In the genomic region with DNA sequence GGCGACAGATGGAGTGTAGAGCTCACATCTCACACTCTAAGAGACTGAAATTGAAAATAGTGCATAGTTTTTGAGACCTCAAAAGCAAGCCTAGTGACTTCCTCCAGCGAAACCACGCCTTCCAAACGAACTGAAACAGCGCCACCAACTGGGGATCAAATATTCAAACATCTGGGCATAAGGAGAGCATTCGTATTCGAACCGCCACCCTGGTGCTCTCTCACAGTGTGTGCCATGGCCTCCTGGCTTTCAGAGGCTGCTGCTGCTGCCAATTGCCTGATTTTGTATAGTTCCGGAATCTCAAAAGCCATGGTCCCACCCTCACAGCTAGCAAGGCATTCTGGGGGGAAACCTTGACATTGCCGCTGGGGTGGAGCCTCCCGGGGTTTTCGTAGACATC, we compare ENCODE assay signal across 18 mouse cellular contexts. TPM values are rescaled to one million over a fixed set of nuclear protein-coding genes. Genes with fewer than 3 reads are reported as not detected.
DNase-seq lines count a peak whose midpoint lies in the region; ATAC-seq and TF ChIP-seq lines count a peak whose summit lies in the region.
"Had no signal": no experiment of that assay in that cellular context is flagged by ENCODE, and none has a peak within 500 bp of the region (broad histone marks: within the 10 kb centered on the region; RNA-seq: fewer than 3 reads in every experiment).

No protein-coding gene starts in this region.

- TF ChIP-seq POLR2A in CH12.LX (IDR thresholded peaks at IDR 0.05; ENCODE audit: low read depth, low read length), result no peak

- TF ChIP-seq EP300 in CH12.LX (IDR thresholded peaks at IDR 0.05; ENCODE audit: low read length), result no peak

- no peaks in the 10 kb centered on the region for H3K9me3 ChIP-seq in intestine, embryonic 14.5 days (ENCODE audit: control insufficient read depth, low read length)
- peaks cover 3% of the 10 kb centered on the region; the same call in 1 of the 2 replicates for H3K9me3 ChIP-seq in intestine, embryonic 16.5 days (ENCODE audit: control insufficient read depth, low read length)
- H3K9me3 ChIP-seq in CH12.LX (replicated peaks; ENCODE audit: low read length), result no peaks in the 10 kb centered on the region
- H3K9me3 ChIP-seq: hindbrain, embryonic 15.5 days had no signal

- in situ Hi-C loops in CH12.LX (cut with MboI; ENCODE audit: low pct_ligation_motif_present, low pct_unique_long_range_greater_than_20kb, low sequenced_read_pairs), result no loop called here

- peak in 1 of 2 experiments; percentile 67; a peak in 2 of 4 replicates for TF ChIP-seq CTCF in CH12.LX (conservative IDR thresholded peaks at IDR 0.05 in 1 of 2, IDR thresholded peaks at IDR 0.05 in 1 of 2; ENCODE audit: low read depth in 2 of 2, low read length in 2 of 2)

- 82% methylated on average over 12 of the region's 12 CpGs for WGBS in intestine, embryonic 14.5 days
- 78% methylated on average over 12 of the region's 12 CpGs for WGBS in intestine, embryonic 16.5 days

- no peak for ATAC-seq in intestine, embryonic 14.5 days (replicated peaks; ENCODE audit: low FRiP score, low TSS enrichment, low read depth)
- no peak for ATAC-seq in intestine, embryonic 16.5 days

- peak; percentile 20 for DNase-seq in intestine, embryonic 14.5 days (ENCODE audit: low spot score)
- DNase-seq in 3T3-L1 (ENCODE audit: low read depth, low spot score) (peak; percentile 7), CH12.LX (ENCODE audit: extremely low read depth) (peak; percentile 48)
- DNase-seq in c-Kit-positive CD71-positive TER-119-positive erythroid progenitor cells, embryonic 14.5 days (ENCODE audit: low spot score), result peak; percentile 9
- DNase-seq in thymus, postnatal 0 days (ENCODE audit: low spot score), result no peak
- no peak for DNase-seq in right cerebral cortex, postnatal 14 days
- DNase-seq: adrenal gland, adult 2 months; cerebellum, adult 11-12 months; embryo, embryonic 11 days; lung, embryonic 14.5 days; midbrain, embryonic 14.5 days; right cerebral cortex, postnatal 25 days had no signal

- no peaks in the 10 kb centered on the region for H3K4me1 ChIP-seq in intestine, embryonic 14.5 days (replicated peaks; ENCODE audit: control insufficient read depth, insufficient read depth, low read length)
- no peaks in the 10 kb centered on the region for H3K4me1 ChIP-seq in intestine, embryonic 16.5 days (ENCODE audit: control insufficient read depth, insufficient read depth, low read length)
- H3K4me1 ChIP-seq in CH12.LX (ENCODE audit: control insufficient read depth in 1 of 2, insufficient read depth in 2 of 2), result no peaks in the 10 kb centered on the region
- H3K4me1 ChIP-seq: hindbrain, embryonic 15.5 days; neural tube, embryonic 12.5 days had no signal

- H3K4me3 ChIP-seq in intestine, embryonic 14.5 days (ENCODE audit: low read depth, low read length), result no peak overlapping the region
- no peak overlapping the region for H3K4me3 ChIP-seq in intestine, embryonic 16.5 days (ENCODE audit: low read length)
- no peak overlapping the region for H3K4me3 ChIP-seq in CH12.LX (replicated peaks in 1 of 3; ENCODE audit: low read depth in 2 of 3, low read length in 2 of 3, poor library complexity in 1 of 3)
- H3K4me3 ChIP-seq: hindbrain, embryonic 15.5 days; neural tube, embryonic 12.5 days had no signal

- H3K9ac ChIP-seq in intestine, embryonic 14.5 days (ENCODE audit: low read length), result no peak overlapping the region
- H3K9ac ChIP-seq in intestine, embryonic 16.5 days (ENCODE audit: low read depth, low read length), result no peak overlapping the region
- H3K9ac ChIP-seq in CH12.LX (ENCODE audit: insufficient read depth, low read depth), result no peak overlapping the region
- H3K9ac ChIP-seq: hindbrain, embryonic 15.5 days; lung, embryonic 14.5 days; neural tube, embryonic 12.5 days had no signal

- dilution Hi-C loops in CH12.LX (cut with MboI; ENCODE audit: extremely low pct_ligation_motif_present, extremely low pct_unique_long_range_greater_than_20kb, low sequenced_read_pairs), result no loop called here

- H3K27ac ChIP-seq in intestine, embryonic 14.5 days (ENCODE audit: low read depth), result no peak overlapping the region
- no peak overlapping the region for H3K27ac ChIP-seq in intestine, embryonic 16.5 days (ENCODE audit: low read length)
- no peak overlapping the region for H3K27ac ChIP-seq in CH12.LX (ENCODE audit: insufficient read depth, low read depth)
- H3K27ac ChIP-seq: hindbrain, embryonic 15.5 days; neural tube, embryonic 12.5 days had no signal

- peak; percentile 49 for TF ChIP-seq RAD21 in CH12.LX (IDR thresholded peaks at IDR 0.05; ENCODE audit: low read depth, low read length)

- no peak overlapping the region for H3K4me2 ChIP-seq in intestine, embryonic 14.5 days (ENCODE audit: low read length)
- H3K4me2 ChIP-seq in intestine, embryonic 16.5 days (ENCODE audit: low read depth, low read length), result no peak overlapping the region
- no peak overlapping the region for H3K4me2 ChIP-seq in CH12.LX (ENCODE audit: insufficient read depth, low read depth, poor library complexity, severe bottlenecking)
- H3K4me2 ChIP-seq: hindbrain, embryonic 15.5 days; lung, embryonic 14.5 days; neural tube, embryonic 12.5 days had no signal

- no peaks in the 10 kb centered on the region for H3K27me3 ChIP-seq in intestine, embryonic 14.5 days (replicated peaks; ENCODE audit: control insufficient read depth, insufficient read depth, low read length)
- H3K27me3 ChIP-seq in intestine, embryonic 16.5 days (replicated peaks; ENCODE audit: control insufficient read depth, insufficient read depth, low read length), result no peaks in the 10 kb centered on the region
- no peaks in the 10 kb centered on the region for H3K27me3 ChIP-seq in CH12.LX (replicated peaks)
- H3K27me3 ChIP-seq: hindbrain, embryonic 15.5 days; neural tube, embryonic 12.5 days had no signal

- no peaks in the 10 kb centered on the region for H3K36me3 ChIP-seq in intestine, embryonic 14.5 days (ENCODE audit: control insufficient read depth, insufficient read depth, low read length)
- H3K36me3 ChIP-seq in intestine, embryonic 16.5 days (ENCODE audit: control insufficient read depth, insufficient read depth, low read length), result no peaks in the 10 kb centered on the region
- no peaks in the 10 kb centered on the region for H3K36me3 ChIP-seq in CH12.LX (replicated peaks in 1 of 2; ENCODE audit: control insufficient read depth in 1 of 2, insufficient read depth in 1 of 2, low read length in 1 of 2)
- H3K36me3 ChIP-seq: hindbrain, embryonic 15.5 days; neural tube, embryonic 12.5 days had no signal

- H3K79me2 ChIP-seq in CH12.LX (replicated peaks; ENCODE audit: control insufficient read depth, extremely low read depth, insufficient read depth, poor library complexity, severe bottlenecking), result no peaks in the 10 kb centered on the region

TF ChIP-seq in CH12.LX, 34 proteins besides CTCF, POLR2A, EP300 and RAD21:
- TF ChIP-seq BHLHE40 (IDR thresholded peaks at IDR 0.05; ENCODE audit: low read depth, low read length), result no peak
- TF ChIP-seq SMC3 (IDR thresholded peaks at IDR 0.05; ENCODE audit: low read depth, low read length), result peak; percentile 56

RNA-seq across cellular contexts. Expression of a gene that starts 10.5 kb away (rescaled TPM):
- not detected in 2 replicates for polyA plus RNA-seq in intestine, embryonic 14.5 days (2014; fragmentation: Nextera tagmentation; extraction: Ambion mirVana)
- polyA plus RNA-seq in intestine, embryonic 16.5 days (2015; fragmentation: Nextera tagmentation; extraction: Ambion mirVana), result 0.05 TPM in 1 of 2 replicates, not detected in the other
- total RNA-seq in CH12.LX (2012; rRNA removed) (not detected in 2 replicates), CH12.LX (2014; rRNA removed) (not detected in 2 replicates)
- polyA plus RNA-seq in CH12.LX (2012; ENCODE audit: insufficient read length, low read depth), result not detected in 2 replicates
- polyA plus RNA-seq in thymus, postnatal 0 days (2015; fragmentation: Nextera tagmentation; extraction: Ambion mirVana), result not detected in 2 replicates
- total RNA-seq: left cerebral cortex, postnatal 36 days had no signal
- polyA plus RNA-seq: adrenal gland, adult 2 months; heart, embryonic 16.5 days; hindbrain, embryonic 15.5 days; lung, embryonic 14.5 days; midbrain, embryonic 14.5 days; neural tube, embryonic 12.5 days; urinary bladder, adult 2 months had no signal

RNA-seq across cellular contexts. Expression of a gene that starts 37.3 kb away (rescaled TPM):
- not detected in 2 replicates for polyA plus RNA-seq in intestine, embryonic 14.5 days (2014; fragmentation: Nextera tagmentation; extraction: Ambion mirVana)
- not detected in 2 replicates for polyA plus RNA-seq in intestine, embryonic 16.5 days (2015; fragmentation: Nextera tagmentation; extraction: Ambion mirVana)
- total RNA-seq in CH12.LX (2012; rRNA removed) (not detected in 2 replicates), CH12.LX (2014; rRNA removed) (not detected in 2 replicates)
- not detected in 2 replicates for polyA plus RNA-seq in CH12.LX (2012; ENCODE audit: insufficient read length, low read depth)
- polyA plus RNA-seq in thymus, postnatal 0 days (2015; fragmentation: Nextera tagmentation; extraction: Ambion mirVana), result 0.07 TPM in 1 of 2 replicates, not detected in the other
- total RNA-seq: left cerebral cortex, postnatal 36 days had no signal
- polyA plus RNA-seq: heart, embryonic 16.5 days; hindbrain, embryonic 15.5 days; lung, embryonic 14.5 days; midbrain, embryonic 14.5 days; neural tube, embryonic 12.5 days; urinary bladder, adult 2 months had no signal

RNA-seq across cellular contexts. Expression of a gene that starts 49.6 kb away (rescaled TPM):
- 0.12 and 0.31 TPM in 2 replicates for polyA plus RNA-seq in intestine, embryonic 14.5 days (2014; fragmentation: Nextera tagmentation; extraction: Ambion mirVana)
- 0.80 and 0.97 TPM in 2 replicates for polyA plus RNA-seq in intestine, embryonic 16.5 days (2015; fragmentation: Nextera tagmentation; extraction: Ambion mirVana)
- total RNA-seq in CH12.LX (2012; rRNA removed) (0.17 and 0.30 TPM in 2 replicates), CH12.LX (2014; rRNA removed) (0.07 TPM in 1 of 2 replicates, not detected in the other)
- 0.11 and 0.14 TPM in 2 replicates for polyA plus RNA-seq in CH12.LX (2012; ENCODE audit: insufficient read length, low read depth)
- polyA plus RNA-seq in thymus, postnatal 0 days (2015; fragmentation: Nextera tagmentation; extraction: Ambion mirVana), result 0.68 and 1.0 TPM in 2 replicates
- polyA plus RNA-seq: hindbrain, embryonic 15.5 days; midbrain, embryonic 14.5 days; neural tube, embryonic 12.5 days had no signal

Comparison
In these comparisons a context has a peak if more than half of its experiments do, and no peak if none do; other contexts are left out.
1. DNase-seq: peak in intestine, embryonic 14.5 days (single experiment), 3T3-L1 (single experiment), CH12.LX (single experiment) and c-Kit-positive CD71-positive TER-119-positive erythroid progenitor cells, embryonic 14.5 days (single experiment); none in thymus, postnatal 0 days (single experiment) and right cerebral cortex, postnatal 14 days (single experiment).